Mouse (Mus musculus) cerebellum, adult 2 months (tissue): ENCODE results near the gene Nudt22. TPM values are rescaled to one million over a fixed set of nuclear protein-coding genes. Genes with fewer than 3 reads are reported as not detected.
A peak's percentile ranks its signal among the peaks of the same experiment; 100 is the strongest.
"Not testable (repeated sequence)": the region's sequence is repeated elsewhere in the genome, so short reads cannot be mapped to it uniquely, and the experiment has no call there.

Source experiments
- DNase-seq, 2 experiments: peaks; one replicate each; pipeline ENCODE4 v3.0.0; 2021
- H3K27ac ChIP-seq: fragments of 200-500 bp; 2 replicates; pipeline ENCODE4 v1.5.1; 2012; ENCODE audit warnings: low read length, control low read depth, inconsistent platforms; ENCODE audit not compliant: insufficient read depth
- H3K27me3 ChIP-seq: fragments of 200-500 bp; 2 replicates; pipeline ENCODE4 v1.6.1; 2012; ENCODE audit warnings: inconsistent platforms, mild to moderate bottlenecking, low read length, moderate library complexity; ENCODE audit not compliant: control insufficient read depth, insufficient read depth
- H3K4me1 ChIP-seq: fragments of 200-500 bp; 2 replicates; pipeline ENCODE4 v1.6.1; 2011; ENCODE audit warnings: low read length; ENCODE audit not compliant: control insufficient read depth, insufficient read depth
- H3K4me3 ChIP-seq: fragments of 200-500 bp; replicated peaks from 2 replicates; pipeline ENCODE3; 2011; ENCODE audit warnings: mild to moderate bottlenecking, low read depth, low read length, control low read depth; ENCODE audit not compliant: insufficient read depth
- CTCF ChIP-seq: fragments of 200-500 bp; IDR thresholded peaks from 2 replicates; pipeline ENCODE4 v1.5.1; 2011; ENCODE audit warnings: low read depth, mild to moderate bottlenecking, control low read depth, low read length, moderate library complexity, borderline replicate concordance; ENCODE audit not compliant: insufficient read depth
- POLR2A ChIP-seq: fragments of 200-500 bp; IDR thresholded peaks from 2 replicates; pipeline ENCODE4 v1.6.1; 2011; ENCODE audit warnings: low read length, control low read depth, borderline replicate concordance; ENCODE audit not compliant: insufficient read depth
- WGBS: fragments of 180-500 bp; shearing (Covaris S2); methylation state at CpG from one replicate; pipeline ENCODE4 v1.1.7; 2018; 5-methylcytosine and 5-hydroxymethylcytosine counted together
- polyA plus RNA-seq: library from polyadenylated mRNA; depleted of rRNA; stranded (reverse); fragments of >200 nt; gene quantifications from 2 replicates; pipeline ENCODE4 v1.2.3, GENCODE M21; 2012

The Nudt22 gene
- polyA plus RNA-seq, 1 experiment = 43.5 TPM

GRCm38 (mm10) chr19:6993011-6993770 lies 2.7 kb downstream of the Nudt22 start:
- H3K4me3 ChIP-seq = peak overlapping the region; percentile 94
- H3K27me3 ChIP-seq = no peaks in the 10 kb centered on the region
- peaks cover 12% of the 10 kb centered on the region for H3K4me1 ChIP-seq
- H3K27ac ChIP-seq = peak overlapping the region; percentile 14; the same call in 1 of the 2 replicates
- DNase-seq = no peak
- 57% methylated on average over 14 of the region's 14 CpGs for WGBS
- TF ChIP-seq POLR2A (no peak), CTCF (no peak)

- DNase-seq = peak; percentile 94 to 96
- peak within 1 kb of the TSS; percentile 94 for H3K4me3 ChIP-seq
- H3K4me1 ChIP-seq = peaks cover 12% of the 10 kb centered on the region
- peak within 1 kb of the TSS; percentile 17; the same call in 1 of the 2 replicates for H3K27ac ChIP-seq
- H3K27me3 ChIP-seq = no peaks in the 10 kb centered on the region
- WGBS = under 1% methylated on average over 37 of the region's 37 CpGs
- TF ChIP-seq CTCF = no peak
- TF ChIP-seq POLR2A = peak; percentile 28; the same call in 1 of the 2 replicates
Measured at GRCm38 (mm10) chr19:6992011-6992858, 3.7 kb downstream of the Nudt22 start, which contains the start of gene Dnajc4. TSS of gene Dnajc4 (minus strand) at chr19:6992572.

GRCm38 (mm10) chr19:6991166-6991565 lies 4.8 kb downstream of the Nudt22 start:
- peaks cover 10% of the 10 kb centered on the region for H3K4me1 ChIP-seq
- 93% methylated on average over 6 of the region's 6 CpGs for WGBS
- not testable (repeated sequence) for H3K4me3 ChIP-seq, DNase-seq, H3K27me3 ChIP-seq, H3K27ac ChIP-seq

- DNase-seq = peak; percentile 11 to 16
- Histone ChIP-seq H3K4me3 (no peak overlapping the region), H3K27ac (no peak overlapping the region), H3K4me1 (peaks cover 12% of the 10 kb centered on the region), H3K27me3 (no peaks in the 10 kb centered on the region)
- 90% methylated on average over 6 of the region's 6 CpGs for WGBS
- TF ChIP-seq POLR2A (no peak), CTCF (no peak)
Measured at GRCm38 (mm10) chr19:6990712-6991111, 5.2 kb downstream of the Nudt22 start.

- WGBS = 83% methylated on average over 8 of the region's 8 CpGs
- Histone ChIP-seq H3K27me3 (no peaks in the 10 kb centered on the region), H3K4me3 (no peak overlapping the region), H3K27ac (no peak overlapping the region), H3K4me1 (peaks cover 7% of the 10 kb centered on the region)
- DNase-seq = peak in 1 of 2 experiments; percentile 18
- no peak for TF ChIP-seq POLR2A
- TF ChIP-seq CTCF = no peak
Measured at GRCm38 (mm10) chr19:6989251-6989650, 6.7 kb downstream of the Nudt22 start.

GRCm38 (mm10) chr19:6987904-6988285 lies 8.0 kb downstream of the Nudt22 start:
- Histone ChIP-seq H3K4me3 (peak overlapping the region; percentile 76), H3K27ac (peak overlapping the region; percentile 54), H3K4me1 (peaks cover 5% of the 10 kb centered on the region), H3K27me3 (no peaks in the 10 kb centered on the region)
- WGBS = 1% methylated on average over 8 of the region's 8 CpGs
- no peak for DNase-seq
- TF ChIP-seq POLR2A (no peak), CTCF (no peak)

- TF ChIP-seq POLR2A (no peak), CTCF (no peak)
- DNase-seq = peak; percentile 75 to 81
- peak within 1 kb of the TSS; percentile 76 for H3K4me3 ChIP-seq
- peak within 1 kb of the TSS; percentile 66 for H3K27ac ChIP-seq
- H3K27me3 ChIP-seq = no peaks in the 10 kb centered on the region
- WGBS = under 1% methylated on average over 79 of the region's 85 CpGs
- H3K4me1 ChIP-seq = peaks cover 4% of the 10 kb centered on the region; the same call in 1 of the 2 replicates
Measured at GRCm38 (mm10) chr19:6987061-6987903, 8.6 kb downstream of the Nudt22 start, which contains the start of gene Vegfb. TSS of gene Vegfb (minus strand) at chr19:6987651.
